Mouse (Mus musculus): ENCODE data around the gene Bloc1s5.
"Not testable (repeated sequence)": the region's sequence is repeated elsewhere in the genome, so short reads cannot be mapped to it uniquely, and the experiment has no call there.

The Bloc1s5 gene

DNA sequence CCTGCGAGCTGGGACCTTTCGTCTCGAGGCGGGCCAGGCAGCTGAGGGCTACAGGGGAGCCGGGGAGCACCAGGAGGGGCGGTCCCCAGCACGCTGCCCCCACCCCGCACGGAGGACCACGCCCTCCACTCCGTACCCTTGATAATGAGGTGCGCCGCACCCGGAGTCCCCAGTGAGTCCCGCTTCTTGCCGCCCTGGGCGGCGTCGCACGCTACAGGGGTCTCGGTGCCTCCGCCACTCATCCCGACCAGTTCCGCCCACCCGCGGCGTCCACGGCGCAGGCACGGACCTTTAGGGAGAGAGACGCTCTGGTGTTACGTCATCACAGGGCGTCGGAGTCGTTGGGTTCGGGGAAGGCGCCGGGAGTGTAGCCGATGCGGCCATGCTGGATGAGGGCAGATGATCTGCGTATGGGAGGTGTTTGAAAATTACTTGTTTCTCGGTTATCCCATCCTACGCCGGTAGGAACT, at the start of gene Bloc1s5:
Gene Bloc1s5, minus strand, starts transcription at position 310 of the 470 bp plus-strand sequence.
- peak; percentile 96 to 99 for DNase-seq

DNA sequence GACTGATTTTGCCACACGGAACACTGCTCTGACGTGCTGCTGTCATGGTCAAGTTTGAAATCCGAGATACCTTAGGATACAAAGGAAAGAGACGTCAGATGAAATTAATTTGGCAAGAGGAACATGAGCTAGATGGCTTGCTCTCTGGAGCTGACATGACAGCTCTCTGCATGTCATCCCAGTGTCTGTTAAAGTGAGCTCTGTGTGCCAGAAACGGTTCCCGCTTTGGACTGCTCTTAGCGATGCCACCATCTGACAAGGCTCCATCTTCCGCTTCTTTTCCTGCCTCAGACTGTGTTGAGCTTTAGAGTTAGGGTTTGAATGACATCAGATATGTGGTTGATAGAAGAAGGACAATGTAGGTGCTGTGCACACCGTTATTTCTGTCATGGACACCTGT, 37.4 kb upstream of the Bloc1s5 start:
- no peak for DNase-seq

DNA sequence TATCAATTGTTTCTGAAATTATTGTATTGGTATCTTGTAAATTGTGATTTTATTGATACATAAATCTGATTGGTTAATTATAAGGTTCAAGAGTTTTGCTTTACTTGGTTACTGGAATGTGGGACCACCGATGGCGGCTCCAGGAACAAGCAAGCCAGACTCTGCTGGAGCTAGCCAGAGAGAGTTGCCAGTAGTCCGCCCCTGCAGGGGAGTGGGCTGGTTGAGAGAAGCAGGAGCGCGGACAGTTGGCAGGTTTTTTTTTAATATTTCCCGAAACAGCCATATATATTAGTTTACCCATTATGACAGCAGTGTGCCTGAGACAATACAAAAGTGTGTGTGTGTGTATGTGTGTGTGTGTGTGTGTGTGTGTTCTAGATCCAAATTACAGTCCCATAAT, 36.5 kb upstream of the Bloc1s5 start:
- not testable (repeated sequence) for DNase-seq

DNA sequence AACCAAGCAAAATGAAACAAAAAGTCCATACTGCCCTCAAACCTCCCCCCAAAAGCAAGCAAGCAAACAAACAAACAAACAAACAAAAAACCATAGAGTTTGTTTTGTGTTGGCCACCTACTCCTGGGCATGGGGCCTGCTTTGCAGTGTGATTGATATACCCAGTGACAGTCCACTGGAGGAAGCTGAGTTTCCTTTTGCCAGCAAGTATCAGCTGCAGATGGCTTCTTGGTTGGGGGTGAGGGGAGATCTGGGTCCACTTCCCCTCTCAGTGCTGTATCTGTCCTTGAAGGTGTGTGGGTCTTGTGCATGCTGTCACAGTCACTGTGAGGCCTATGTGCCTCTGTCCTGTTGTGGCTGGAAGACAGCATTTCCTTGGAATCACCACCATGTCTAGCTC, 35.1 kb upstream of the Bloc1s5 start:
- DNase-seq, result no peak

DNA sequence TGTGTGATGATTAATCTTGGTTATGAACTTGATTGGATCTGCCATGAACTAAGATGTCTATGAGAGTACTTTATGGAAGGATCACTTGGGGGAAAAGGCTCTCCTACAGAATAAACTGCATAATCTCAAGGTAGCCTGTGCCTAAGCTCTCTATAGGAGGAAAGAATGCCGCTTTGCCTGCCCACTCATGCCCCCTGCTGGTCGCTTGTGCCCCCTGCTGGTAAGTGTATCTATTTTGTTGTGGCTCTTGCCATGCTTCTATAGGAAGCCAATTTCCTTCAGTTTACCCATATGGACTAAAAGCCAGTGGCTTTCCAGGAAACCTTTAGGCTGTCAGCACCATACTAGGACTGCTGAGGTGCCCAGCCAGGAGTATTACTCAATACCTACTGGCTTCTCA, 33.6 kb upstream of the Bloc1s5 start:
- peak; percentile 24 to 69 for DNase-seq

DNA sequence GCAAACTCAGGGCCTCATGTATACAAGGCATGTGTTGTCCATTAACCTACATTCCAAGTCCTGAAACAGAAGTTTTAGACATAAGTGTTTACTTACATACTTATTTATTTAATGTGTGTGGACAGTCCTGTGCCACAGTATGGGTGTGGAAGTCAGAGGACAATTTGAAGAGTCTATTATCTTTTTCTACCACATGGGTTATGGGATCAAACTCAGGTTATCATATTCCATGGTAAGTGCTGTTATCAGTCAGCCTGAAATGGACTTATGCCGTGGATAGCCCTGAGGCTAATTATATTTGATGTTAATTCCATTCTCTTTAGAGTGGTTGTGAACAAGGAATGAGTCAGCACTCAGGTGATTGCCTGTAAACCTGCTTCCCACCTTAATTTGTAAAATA, 29.8 kb upstream of the Bloc1s5 start:
- DNase-seq, result no peak

DNA sequence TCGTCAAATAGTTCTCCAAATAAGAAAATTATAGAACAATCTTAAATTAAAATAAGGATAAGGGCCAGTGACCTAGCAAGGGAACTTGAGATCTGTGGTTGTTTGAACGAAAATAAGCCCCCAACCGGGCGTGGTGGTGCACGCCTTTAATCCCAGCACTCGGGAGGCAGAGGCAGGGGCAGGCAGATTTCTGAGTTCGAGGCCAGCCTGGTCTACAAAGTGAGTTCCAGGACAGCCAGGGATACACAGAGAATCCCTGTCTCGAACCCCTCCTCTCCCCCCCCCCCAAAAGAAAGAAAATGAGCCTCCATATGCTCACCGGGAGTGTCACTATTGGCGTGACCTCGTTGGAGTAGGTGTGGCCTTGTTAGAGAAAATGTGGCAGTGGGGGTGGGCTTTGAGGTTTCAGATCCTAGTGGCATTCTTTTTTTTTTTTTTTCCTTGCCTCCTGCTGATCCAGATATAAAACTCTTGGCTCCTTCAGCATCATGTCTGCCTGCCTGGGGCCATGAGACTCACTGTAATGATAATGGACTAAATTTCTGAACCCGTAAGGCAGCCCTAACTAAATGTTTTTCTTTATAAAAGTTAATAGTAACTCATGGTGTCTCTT, 24.7 kb upstream of the Bloc1s5 start:
- DNase-seq, result no peak

DNA sequence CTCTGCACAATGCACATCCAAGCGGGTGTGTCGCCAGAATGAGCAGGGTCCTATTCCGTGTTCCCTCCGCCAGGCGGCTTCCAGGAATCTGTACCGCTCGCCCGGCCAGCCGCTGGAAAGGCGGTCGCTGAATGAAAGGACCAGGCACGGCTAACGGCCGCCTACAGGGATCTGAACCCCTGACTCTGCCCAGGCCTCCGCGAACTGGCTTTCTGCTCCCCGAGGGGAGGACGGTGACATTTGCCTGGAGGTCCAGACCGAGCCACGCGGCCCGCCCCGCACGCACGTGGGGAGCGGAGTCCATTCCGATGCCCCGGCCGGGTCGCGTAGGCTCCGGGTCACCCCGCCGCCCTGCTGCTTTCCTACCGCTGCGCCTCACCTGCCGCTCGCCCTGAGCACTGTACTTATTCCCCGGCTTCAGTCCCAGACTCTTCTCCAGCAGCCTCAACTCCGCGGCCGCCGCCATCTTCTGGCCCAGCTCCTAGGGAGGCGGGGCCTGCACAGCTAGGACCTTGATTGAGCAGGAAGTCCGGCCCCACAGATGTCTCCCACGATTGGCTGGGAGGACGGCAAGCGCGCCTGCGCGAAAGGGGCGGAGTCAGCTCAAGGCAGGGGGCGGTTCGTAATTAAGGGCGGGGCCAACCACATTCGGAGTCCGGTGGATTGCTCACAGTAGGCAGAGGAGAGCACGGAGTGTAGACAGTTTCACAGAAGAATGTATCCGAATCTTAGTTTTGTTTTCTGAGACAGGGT, 23.8 kb upstream of the Bloc1s5 start, which contains the start of gene Eef1e1:
Gene Eef1e1, minus strand, starts transcription at position 531 of the 753 bp plus-strand sequence.
- peak; percentile 95 for DNase-seq

DNA sequence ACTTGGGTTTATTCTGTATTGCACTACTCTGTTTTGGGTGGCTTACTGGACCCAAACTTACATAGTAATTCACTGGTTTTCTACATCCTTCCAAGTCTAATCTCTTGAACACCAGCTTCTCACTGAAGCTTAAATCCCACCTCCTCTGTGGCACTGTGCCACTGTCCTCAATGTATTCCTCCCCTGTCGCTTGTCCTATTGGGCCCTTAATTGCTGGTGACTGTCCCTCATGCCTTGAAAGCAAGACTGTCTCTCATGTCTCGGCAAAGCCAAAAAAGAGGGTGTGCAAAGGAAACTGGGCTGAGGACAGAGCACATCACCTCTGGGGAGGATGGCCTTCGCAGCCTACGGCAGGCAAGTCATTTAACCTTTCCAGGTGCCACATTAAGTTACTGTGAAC, 23.0 kb upstream of the Bloc1s5 start:
- DNase-seq, result no peak

DNA sequence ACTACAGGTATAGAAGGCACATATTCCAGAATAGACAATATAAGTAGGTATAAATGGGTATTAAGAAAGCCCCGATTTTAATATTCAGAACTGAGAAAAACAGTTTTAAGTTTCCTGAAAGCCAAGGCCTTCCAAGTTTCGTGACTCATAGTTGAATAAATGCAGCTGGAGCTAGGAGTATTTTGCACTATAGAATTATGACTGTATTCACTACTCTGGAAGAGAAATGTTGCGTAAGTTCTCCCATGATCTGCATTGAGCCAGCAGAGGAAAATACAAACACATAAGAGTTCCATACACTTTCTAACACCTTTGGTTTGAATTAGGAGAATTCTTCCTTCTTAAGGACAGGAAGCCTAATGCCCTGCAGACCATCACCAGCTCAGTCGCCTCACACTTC, 15.4 kb upstream of the Bloc1s5 start:
- DNase-seq, result no peak

DNA sequence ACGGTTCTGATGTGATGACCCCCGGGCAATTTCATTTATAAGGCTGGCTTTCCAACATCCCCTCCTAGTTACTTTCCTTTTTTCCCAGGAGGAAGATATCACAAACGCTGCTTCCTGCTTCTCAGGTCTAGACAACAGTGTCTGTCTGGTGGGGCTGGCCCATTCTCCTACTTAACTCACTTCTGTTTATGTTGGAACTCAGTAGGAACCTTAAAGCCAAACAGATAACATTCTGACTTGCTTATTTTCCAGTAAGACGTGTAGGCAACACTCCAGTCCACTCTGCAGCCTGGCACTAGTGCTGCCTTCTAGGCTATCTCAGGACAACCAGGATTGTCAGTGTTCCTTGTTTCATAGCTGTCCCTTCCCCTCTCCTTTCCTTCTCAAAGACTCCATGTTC, 14.2 kb upstream of the Bloc1s5 start:
- no peak for DNase-seq

DNA sequence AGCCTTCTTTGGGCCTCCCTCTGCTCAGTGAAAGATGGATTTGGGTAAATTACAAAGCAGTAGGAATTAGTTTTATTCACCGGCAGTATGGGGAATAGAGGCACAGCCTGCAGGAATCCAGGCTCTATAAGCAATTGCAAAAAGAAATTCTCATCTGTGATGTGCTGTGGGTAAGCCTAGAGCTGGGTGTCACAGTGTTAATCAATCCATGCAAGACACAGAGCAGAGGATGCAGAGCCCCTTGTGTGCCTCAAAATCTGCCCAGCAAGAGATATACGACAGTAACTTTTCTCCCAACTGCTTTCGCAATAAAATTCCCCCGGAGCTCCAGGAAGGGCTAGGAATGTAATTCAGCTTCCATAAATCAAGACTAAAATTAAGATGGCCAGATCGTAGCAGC, 6.5 kb upstream of the Bloc1s5 start:
- DNase-seq, result no peak

DNA sequence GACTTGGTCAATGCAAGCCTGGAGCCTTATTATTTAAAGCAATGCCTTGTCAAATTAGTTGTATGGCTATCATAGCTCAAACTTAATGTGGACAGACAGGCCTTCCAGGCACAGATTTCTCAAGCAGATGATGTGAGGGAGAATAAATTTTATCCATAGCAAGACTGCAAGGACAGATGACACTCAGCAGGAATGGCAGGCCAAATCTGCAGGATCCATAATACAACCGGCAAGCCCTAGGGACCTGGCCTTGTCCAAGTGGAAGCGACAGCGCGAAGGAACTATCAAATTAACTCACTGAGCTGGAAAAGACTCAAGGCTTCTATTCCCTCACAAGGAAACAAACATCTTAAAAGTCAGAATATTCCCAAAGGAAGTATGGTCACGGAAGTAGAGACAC, 6.1 kb upstream of the Bloc1s5 start:
- DNase-seq, result no peak

DNA sequence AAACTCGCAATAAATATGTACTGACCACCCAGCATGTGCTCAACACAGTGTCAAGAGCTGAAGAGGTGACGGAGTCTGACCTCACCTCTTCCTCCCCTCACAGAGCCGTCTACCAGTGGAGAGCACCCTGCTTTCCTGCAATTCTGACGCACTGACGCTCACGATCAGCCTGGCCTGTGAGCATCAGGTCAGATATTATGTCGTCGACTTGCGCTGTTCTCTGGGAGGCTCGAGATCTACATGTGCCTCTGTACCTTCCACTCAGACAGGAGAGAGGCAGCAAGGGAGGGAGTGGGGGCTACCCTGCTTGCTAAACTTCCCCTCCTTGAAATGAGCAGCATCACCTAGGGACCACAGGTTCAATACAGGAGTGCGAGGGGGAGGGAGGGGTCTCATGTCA, 3.8 kb upstream of the Bloc1s5 start:
- no peak for DNase-seq

DNA sequence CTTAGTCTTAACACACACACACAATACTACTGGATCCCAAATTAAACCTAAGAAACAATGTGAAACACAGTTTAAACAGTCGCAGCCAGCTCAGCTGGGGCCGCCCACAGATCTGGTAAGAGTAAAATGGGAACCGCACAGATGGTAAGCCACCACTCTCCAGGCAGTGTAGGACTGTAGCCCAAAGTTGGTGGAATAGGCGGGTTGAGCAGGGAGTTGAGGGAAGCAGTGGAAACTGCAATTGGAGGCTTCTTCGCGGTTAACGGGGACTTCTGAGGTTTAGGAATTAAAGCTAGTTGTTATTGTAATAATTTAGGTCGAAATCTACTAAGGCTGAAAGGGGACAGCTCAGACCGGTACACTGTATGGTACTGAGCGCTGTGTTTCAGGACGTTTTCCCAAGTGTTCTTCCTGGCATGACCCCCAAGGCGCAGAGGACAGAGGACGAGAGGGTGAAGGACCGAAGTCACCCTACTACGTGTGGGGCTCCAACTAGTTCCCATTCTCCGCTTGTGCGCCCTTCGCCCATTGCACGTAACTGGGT, 581 bp downstream of the Bloc1s5 start:
- peak in 1 of 2 experiments; percentile 22 for DNase-seq

DNA sequence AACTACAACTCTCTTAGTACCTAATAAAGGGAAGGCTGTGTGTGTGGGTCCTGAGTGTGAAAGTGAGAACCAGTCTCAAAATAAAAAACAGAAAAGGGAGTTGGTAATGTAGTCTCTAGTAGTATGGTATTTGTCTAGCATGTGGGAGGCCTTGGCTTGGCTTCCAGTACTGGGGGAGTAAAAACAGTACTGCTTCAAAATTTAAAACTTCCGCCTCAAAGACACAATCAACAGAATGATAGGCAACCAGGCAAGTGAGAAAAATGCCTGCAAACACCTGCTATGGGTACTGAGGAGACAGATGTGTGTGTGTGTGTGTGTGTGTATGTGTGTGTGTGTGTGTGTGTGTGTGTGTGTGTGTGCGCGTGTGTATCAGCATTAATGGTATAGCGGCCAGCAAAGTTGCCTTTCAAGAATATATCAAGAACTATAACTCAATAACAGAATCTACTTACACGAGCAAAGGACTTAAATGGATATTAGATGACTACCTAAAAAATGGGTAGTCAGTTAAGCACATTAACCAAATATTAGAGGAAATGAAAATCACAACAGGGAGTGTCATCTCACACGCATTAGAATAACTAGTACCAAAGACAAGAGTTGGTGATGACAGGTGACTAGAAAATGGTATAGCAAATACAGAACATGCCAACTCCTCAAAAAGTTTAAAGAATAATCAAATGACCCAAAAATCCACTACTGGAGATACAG, 1.5 kb downstream of the Bloc1s5 start:
- DNase-seq, result no peak

DNA sequence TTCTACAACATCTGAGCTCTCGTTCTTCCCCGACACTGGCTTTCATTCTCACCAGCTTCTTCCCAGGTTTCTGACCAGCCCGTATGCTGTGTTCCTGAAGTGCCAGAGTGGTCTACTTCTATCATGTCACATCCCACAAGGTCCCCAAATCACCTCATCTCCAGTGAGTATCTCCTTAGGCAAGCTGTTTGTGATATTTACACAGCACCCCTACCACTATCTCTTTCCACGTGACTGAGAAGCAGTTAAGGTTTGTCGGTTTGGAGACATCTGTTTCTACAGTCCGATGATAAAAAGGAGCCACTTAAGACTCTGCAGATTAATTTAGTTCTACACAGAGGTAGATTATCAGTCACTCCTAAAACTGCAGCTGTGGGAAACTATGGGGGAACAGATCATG, 2.4 kb downstream of the Bloc1s5 start:
- DNase-seq, result no peak

DNA sequence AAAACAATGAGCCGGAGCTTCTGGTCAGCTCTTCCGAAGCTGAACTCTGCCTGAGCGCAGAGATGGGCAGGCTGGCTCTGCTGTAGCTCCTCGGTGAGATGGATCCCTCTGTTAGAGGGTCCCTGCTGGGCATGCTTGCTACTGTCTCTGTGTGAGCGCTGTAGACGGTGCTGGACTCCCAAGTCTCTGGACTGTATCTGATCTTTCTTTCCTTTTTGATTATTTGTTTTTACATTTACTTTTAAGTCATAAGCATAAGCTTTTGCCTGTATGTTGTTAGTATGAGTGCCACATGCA, 8.7 kb downstream of the Bloc1s5 start:
- no peak for DNase-seq

DNA sequence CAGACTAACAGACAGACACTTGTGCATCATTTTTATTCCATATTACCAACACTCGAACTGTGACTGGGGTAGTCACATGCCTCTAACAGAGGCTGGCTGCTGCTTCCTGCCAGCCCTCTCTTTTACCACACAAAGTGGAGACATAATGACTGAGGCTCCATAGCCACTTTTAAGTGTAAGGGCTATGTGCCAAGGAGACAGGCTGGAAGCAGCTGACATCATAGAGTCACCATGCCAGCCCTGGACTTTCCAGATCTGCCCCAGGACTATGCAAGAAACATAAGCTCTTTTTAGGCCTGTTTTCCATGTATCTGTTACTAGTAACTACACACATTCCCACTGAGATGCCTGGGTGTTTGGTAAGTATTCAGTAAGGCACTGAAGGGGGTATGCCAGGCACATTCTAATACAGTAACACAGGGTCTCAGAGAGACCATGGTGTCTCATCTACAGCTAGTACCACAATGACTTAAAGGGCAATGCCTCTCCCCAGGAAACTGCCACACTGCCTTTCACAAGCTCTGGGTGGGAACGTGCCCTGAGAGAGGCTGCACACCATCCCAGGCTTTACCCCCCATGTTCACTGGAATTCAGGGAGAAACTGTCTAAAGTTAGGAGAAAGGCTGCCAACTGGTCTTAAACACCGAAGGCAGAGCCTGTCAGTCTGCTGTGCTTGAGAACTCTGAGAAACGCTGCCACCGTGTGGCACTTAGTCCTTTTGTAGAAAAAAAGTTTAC, 9.2 kb downstream of the Bloc1s5 start:
- peak; percentile 37 to 65 for DNase-seq

DNA sequence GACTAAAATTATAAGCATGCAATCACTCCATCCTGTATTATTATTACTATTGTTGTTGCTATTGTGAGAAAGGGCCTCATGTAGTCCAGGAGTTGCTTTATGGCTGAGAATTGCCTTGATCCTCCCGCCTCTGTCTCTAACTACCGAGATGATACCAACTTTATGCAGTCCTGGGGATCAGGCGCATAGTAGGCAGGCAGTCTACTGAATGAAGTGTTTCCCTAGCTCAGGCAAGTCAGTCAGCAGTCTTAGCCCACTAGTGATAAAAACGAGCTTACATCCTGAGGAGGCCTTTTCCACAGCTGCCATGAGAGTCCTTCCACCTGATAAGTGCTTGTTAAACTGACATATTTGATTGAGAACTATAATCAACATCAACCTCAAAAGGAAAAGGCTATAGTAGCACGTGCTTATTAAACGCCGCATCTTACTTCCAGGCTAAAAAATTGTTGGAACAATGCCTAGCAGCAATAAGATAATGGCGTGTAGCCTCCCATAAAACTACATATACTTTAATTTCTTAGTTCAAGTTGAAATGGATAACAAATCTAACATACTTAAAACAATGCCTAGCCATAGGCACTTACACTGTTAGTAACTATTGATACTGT, 10.5 kb downstream of the Bloc1s5 start:
- no peak for DNase-seq

DNA sequence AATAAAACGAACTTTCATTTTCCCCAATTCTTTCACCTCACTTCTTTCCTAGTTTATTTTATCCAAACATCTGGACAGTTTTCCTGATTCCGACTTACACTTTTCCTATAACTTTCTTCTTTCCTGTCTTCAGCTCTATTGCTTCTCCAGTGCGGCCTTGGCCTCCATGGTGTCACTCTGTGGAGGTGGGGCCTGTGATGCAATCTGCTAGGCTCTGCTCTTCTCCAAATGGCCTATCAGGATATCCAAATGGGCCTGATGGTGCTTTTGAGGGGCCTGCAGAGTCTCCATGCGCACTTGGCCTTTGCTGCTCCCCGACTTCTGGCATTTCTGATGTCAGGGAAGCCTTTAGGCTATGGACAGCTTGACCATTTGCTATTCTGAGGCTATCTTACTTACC, 11.6 kb downstream of the Bloc1s5 start:
- DNase-seq, result no peak

DNA sequence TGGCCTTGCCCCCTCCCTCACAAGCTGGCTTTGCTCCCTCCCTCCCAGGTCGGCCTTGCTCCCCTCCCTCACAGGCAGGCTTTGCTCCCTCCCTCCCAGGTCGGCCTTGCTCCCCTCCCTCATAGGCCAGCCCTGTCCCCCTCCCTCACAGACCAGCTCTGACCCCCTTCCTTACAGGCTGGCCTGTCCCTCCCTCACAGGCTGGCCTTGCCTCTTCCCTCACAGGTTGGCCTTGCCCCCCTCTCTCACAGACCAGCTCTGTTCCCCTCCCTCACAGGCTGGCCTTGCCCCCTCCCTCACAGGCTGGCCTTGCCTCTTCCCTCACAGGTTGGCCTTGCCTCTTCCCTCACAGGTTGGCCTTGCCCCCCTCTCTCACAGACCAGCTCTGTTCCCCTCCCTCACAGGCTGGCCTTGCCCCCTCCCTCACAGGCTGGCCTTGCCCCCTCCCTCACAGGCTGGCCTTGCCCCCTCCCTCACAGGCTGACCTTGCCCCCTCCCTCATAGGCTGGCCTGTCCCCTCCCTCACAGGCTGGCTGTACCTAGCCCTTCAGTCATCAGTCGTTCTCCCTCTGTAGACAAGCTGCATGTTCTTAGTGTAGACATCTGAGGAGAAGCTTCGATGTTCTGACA, 16.8 kb downstream of the Bloc1s5 start:
- not testable (repeated sequence) for DNase-seq
